Mouse (Mus musculus) CH12.LX (cell line): ENCODE measurements around the gene Nwd2. TPM values are rescaled to one million over a fixed set of nuclear protein-coding genes. Genes with fewer than 3 reads are reported as not detected.

Source experiments
- DNase-seq: peaks from one replicate; pipeline ENCODE4 v3.0.0-alpha.2; 2013; ENCODE audit errors: extremely low read depth
- H3K27ac ChIP-seq: 2 replicates; pipeline ENCODE4 v1.5.1; 2012; ENCODE audit warnings: low read depth, mild to moderate bottlenecking, control low read depth, moderate library complexity; ENCODE audit not compliant: insufficient read depth
- H3K27me3 ChIP-seq: replicated peaks from 2 replicates; pipeline ENCODE3; 2012; ENCODE audit warnings: inconsistent platforms
- H3K36me3 ChIP-seq, 2 experiments: replicated peaks in 1 of 2; 2 replicates each; pipeline versions ENCODE3 to v1.6.1; 2012; ENCODE audit warnings: inconsistent platforms in 1 of 2, low read length in 1 of 2, mild to moderate bottlenecking in 1 of 2, mixed read lengths in 1 of 2, moderate library complexity in 1 of 2; ENCODE audit not compliant: control insufficient read depth in 1 of 2, insufficient read depth in 1 of 2
- H3K4me1 ChIP-seq, 2 experiments: 2 replicates each; pipeline ENCODE4 v1.6.1; 2012; ENCODE audit warnings: inconsistent platforms in 1 of 2, moderate library complexity in 1 of 2; ENCODE audit not compliant: insufficient read depth in 2 of 2, control insufficient read depth in 1 of 2
- H3K4me2 ChIP-seq: 2 replicates; pipeline ENCODE4 v1.6.1; 2012; ENCODE audit warnings: low read depth, mild to moderate bottlenecking, control low read depth; ENCODE audit not compliant: poor library complexity, insufficient read depth, severe bottlenecking
- H3K4me3 ChIP-seq, 3 experiments: fragments of 150-350 bp in 1 of 3; sonication (generic) in 1 of 3; replicated peaks in 1 of 3; 2 replicates each; pipeline versions ENCODE3 to v1.5.1; 2011 to 2012; ENCODE audit warnings: low read depth in 2 of 3, low read length in 2 of 3, mild to moderate bottlenecking in 2 of 3, moderate library complexity in 2 of 3, control low read depth in 1 of 3, improper control_type of control experiment in 1 of 3, inconsistent platforms in 1 of 3, mixed read lengths in 1 of 3; ENCODE audit not compliant: poor library complexity in 1 of 3
- H3K79me2 ChIP-seq: replicated peaks from 2 replicates; pipeline ENCODE4 v1.6.1; 2012; ENCODE audit warnings: mild to moderate bottlenecking, moderate library complexity; ENCODE audit not compliant: control insufficient read depth, poor library complexity, insufficient read depth, severe bottlenecking; ENCODE audit errors: extremely low read depth
- H3K9ac ChIP-seq: 2 replicates; pipeline ENCODE4 v1.6.1; 2012; ENCODE audit warnings: low read depth, mild to moderate bottlenecking, control low read depth, moderate library complexity; ENCODE audit not compliant: insufficient read depth
- H3K9me3 ChIP-seq: replicated peaks from 2 replicates; pipeline ENCODE3; 2012; ENCODE audit warnings: low read length, inconsistent platforms, mixed read lengths
- CHD1 ChIP-seq: IDR thresholded peaks from 2 replicates; pipeline ENCODE4 v1.6.1; 2012; ENCODE audit warnings: low read depth, low read length, improper control_type of control experiment, inconsistent platforms
- CTCF ChIP-seq, 2 experiments: IDR thresholded peaks in 1 of 2; conservative IDR thresholded peaks in 1 of 2; 2 replicates each; pipeline ENCODE4 v1.5.1; 2011 to 2012; ENCODE audit warnings: low read depth in 2 of 2, low read length in 2 of 2, improper control_type of control experiment in 1 of 2, inconsistent platforms in 1 of 2, mild to moderate bottlenecking in 1 of 2, moderate library complexity in 1 of 2
- E2F4 ChIP-seq: IDR thresholded peaks from 2 replicates; pipeline ENCODE4 v1.6.1; 2011; ENCODE audit warnings: low read depth, low read length, improper control_type of control experiment; ENCODE audit not compliant: insufficient replicate concordance
- ELF1 ChIP-seq: IDR thresholded peaks from 2 replicates; pipeline ENCODE4 v1.6.1; 2014; ENCODE audit warnings: low read depth, mild to moderate bottlenecking, inconsistent platforms, low read length, improper control_type of control experiment
- EP300 ChIP-seq: IDR thresholded peaks from 2 replicates; pipeline ENCODE4 v1.6.1; 2011; ENCODE audit warnings: low read length, improper control_type of control experiment
- GABPA ChIP-seq: IDR thresholded peaks from 2 replicates; pipeline ENCODE4 v1.6.1; 2012; ENCODE audit warnings: low read depth, low read length, improper control_type of control experiment, inconsistent platforms; ENCODE audit not compliant: insufficient replicate concordance
- HCFC1 ChIP-seq: IDR thresholded peaks from 2 replicates; pipeline ENCODE4 v1.6.1; 2012; ENCODE audit warnings: low read depth, mild to moderate bottlenecking, inconsistent platforms, low read length, improper control_type of control experiment
- IRF4 ChIP-seq: IDR thresholded peaks from 2 replicates; pipeline ENCODE4 v1.6.1; 2014; ENCODE audit warnings: low read depth, mild to moderate bottlenecking, inconsistent platforms, low read length, improper control_type of control experiment
- JUN ChIP-seq: IDR thresholded peaks from 2 replicates; pipeline ENCODE4 v1.6.1; 2011; ENCODE audit warnings: low read depth, mild to moderate bottlenecking, low read length, improper control_type of control experiment, moderate library complexity; ENCODE audit not compliant: insufficient read depth
- JUND ChIP-seq: conservative IDR thresholded peaks from 2 replicates; pipeline ENCODE4 v1.6.1; 2011; ENCODE audit warnings: low read depth, low read length, improper control_type of control experiment
- MAX ChIP-seq: IDR thresholded peaks from 2 replicates; pipeline ENCODE4 v1.6.1; 2011; ENCODE audit warnings: low read length, improper control_type of control experiment
- MEF2A ChIP-seq: IDR thresholded peaks from 2 replicates; pipeline ENCODE4 v1.6.1; 2014; ENCODE audit warnings: low read depth, mild to moderate bottlenecking, inconsistent platforms, low read length, improper control_type of control experiment, borderline replicate concordance
- MXI1 ChIP-seq: IDR thresholded peaks from 2 replicates; pipeline ENCODE4 v1.6.1; 2011; ENCODE audit warnings: mild to moderate bottlenecking, low read depth, low read length, improper control_type of control experiment
- MYC ChIP-seq: IDR thresholded peaks from 2 replicates; pipeline ENCODE4 v1.6.1; 2011; ENCODE audit warnings: low read depth, mild to moderate bottlenecking, improper control_type of control experiment, low read length
- PAX5 ChIP-seq: IDR thresholded peaks from 2 replicates; pipeline ENCODE4 v1.6.1; 2012; ENCODE audit warnings: low read length, inconsistent platforms, mixed read lengths
- POLR2AphosphoS2 ChIP-seq: IDR thresholded peaks from 2 replicates; pipeline ENCODE4 v1.6.1; 2011; ENCODE audit warnings: low read depth, low read length, improper control_type of control experiment
- RAD21 ChIP-seq: IDR thresholded peaks from 2 replicates; pipeline ENCODE4 v1.6.1; 2011; ENCODE audit warnings: low read depth, mild to moderate bottlenecking, low read length, improper control_type of control experiment, moderate library complexity
- RCOR1 ChIP-seq: conservative IDR thresholded peaks from 2 replicates; pipeline ENCODE4 v1.6.1; 2012; ENCODE audit warnings: low read depth, mild to moderate bottlenecking, inconsistent platforms, low read length, improper control_type of control experiment
- SMC3 ChIP-seq: IDR thresholded peaks from 2 replicates; pipeline ENCODE4 v1.6.1; 2011; ENCODE audit warnings: low read depth, low read length, improper control_type of control experiment
- TBP ChIP-seq: conservative IDR thresholded peaks from 2 replicates; pipeline ENCODE4 v1.6.1; 2011; ENCODE audit warnings: low read depth, low read length, improper control_type of control experiment
- TCF12 ChIP-seq: IDR thresholded peaks from 2 replicates; pipeline ENCODE4 v1.6.1; 2014; ENCODE audit warnings: low read depth, mild to moderate bottlenecking, inconsistent platforms, low read length, improper control_type of control experiment
- USF2 ChIP-seq: conservative IDR thresholded peaks from 2 replicates; pipeline ENCODE4 v1.6.1; 2011; ENCODE audit warnings: low read depth, low read length, improper control_type of control experiment
- ZC3H11A ChIP-seq: IDR thresholded peaks from 2 replicates; pipeline ENCODE4 v1.6.1; 2012; ENCODE audit warnings: low read depth, mild to moderate bottlenecking, inconsistent platforms, low read length, improper control_type of control experiment
- ZMIZ1 ChIP-seq: IDR thresholded peaks from 2 replicates; pipeline ENCODE4 v1.6.1; 2012; ENCODE audit warnings: low read depth, mild to moderate bottlenecking, inconsistent platforms, low read length, improper control_type of control experiment
- ZNF384 ChIP-seq: IDR thresholded peaks from 2 replicates; pipeline ENCODE4 v1.6.1; 2012; ENCODE audit warnings: low read depth, low read length, improper control_type of control experiment, inconsistent platforms
- dilution Hi-C: fragments of 300-500 bp; cut with MboI; formaldehyde crosslinking; loops from 2 replicates; pipeline ENCODE4 v1.14.3; 2020; ENCODE audit warnings: low sequenced_read_pairs; ENCODE audit not compliant: extremely low pct_unique_long_range_greater_than_20kb, extremely low pct_ligation_motif_present
- in situ Hi-C: fragments of 300-500 bp; cut with MboI; formaldehyde crosslinking; loops from 3 replicates; pipeline ENCODE4 v1.14.3; 2019; ENCODE audit warnings: low sequenced_read_pairs, low pct_ligation_motif_present, low pct_unique_long_range_greater_than_20kb, mixed read lengths
- polyA plus RNA-seq: library from polyadenylated mRNA; unstranded; fragments of >175 nt; gene quantifications from 2 replicates; pipeline ENCODE4 v1.2.1, GENCODE M21; 2012; ENCODE audit warnings: low read depth; ENCODE audit not compliant: insufficient read length
- total RNA-seq, 2 experiments: library from RNA; depleted of rRNA; stranded (reverse); fragments of 300-350 nt in 1 of 2; fragments of >200 nt in 1 of 2; gene quantifications; 2 replicates each; pipeline ENCODE4 v1.2.3; 2012 to 2014

Gene Nwd2
- total and polyA plus RNA-seq, 3 experiments, result not detected

- Histone ChIP-seq H3K9me3 (no peaks in the 10 kb centered on the region), H3K4me1 (peaks cover 0 to 7% of the 10 kb centered on the region in 2 experiments; a peak in 1 of 4 replicates), H3K79me2 (no peaks in the 10 kb centered on the region), H3K27me3 (no peaks in the 10 kb centered on the region), H3K4me2 (no peak overlapping the region), H3K4me3 (no peak overlapping the region), H3K9ac (no peak overlapping the region), H3K27ac (no peak overlapping the region), H3K36me3 (no peaks in the 10 kb centered on the region)
- dilution Hi-C loops, result no loop called here
- no peak for TF ChIP-seq MAX
- in situ Hi-C loops, result no loop called here
- DNase-seq, result no peak
Observed at GRCm38 (mm10) chr5:63748299-63748698, 99.4 kb downstream of the Nwd2 start.

- Histone ChIP-seq H3K9me3 (no peaks in the 10 kb centered on the region), H3K4me3 (no peak overlapping the region), H3K79me2 (no peaks in the 10 kb centered on the region), H3K27me3 (no peaks in the 10 kb centered on the region), H3K9ac (no peak overlapping the region), H3K4me2 (no peak overlapping the region), H3K4me1 (peaks cover 0 to 7% of the 10 kb centered on the region in 2 experiments; a peak in 1 of 4 replicates), H3K27ac (no peak overlapping the region), H3K36me3 (no peaks in the 10 kb centered on the region)
- no peak for DNase-seq
- in situ Hi-C loops, result no loop called here
- no peak for TF ChIP-seq ZMIZ1
- no peak for TF ChIP-seq SMC3
- TF ChIP-seq RAD21, result no peak
- dilution Hi-C loops, result no loop called here
Observed at GRCm38 (mm10) chr5:63748759-63749158, 99.9 kb downstream of the Nwd2 start.

GRCm38 (mm10) chr5:63755092-63755761 is 106.3 kb downstream of the Nwd2 start:
- Histone ChIP-seq H3K27me3 (no peaks in the 10 kb centered on the region), H3K79me2 (no peaks in the 10 kb centered on the region), H3K27ac (no peak overlapping the region), H3K4me3 (no peak overlapping the region), H3K36me3 (no peaks in the 10 kb centered on the region), H3K9me3 (no peaks in the 10 kb centered on the region), H3K4me2 (peak overlapping the region; percentile 50; the same call in 1 of the 2 replicates), H3K9ac (no peak overlapping the region; the same call in 1 of the 2 replicates), H3K4me1 (peaks cover 0 to 13% of the 10 kb centered on the region in 2 experiments; a peak in 2 of 4 replicates)
- dilution Hi-C loops, result no loop called here
- peak; percentile 62 for DNase-seq
- in situ Hi-C loops, result no loop called here
- TF ChIP-seq EP300 (no peak), MXI1 (no peak), E2F4 (no peak), MAX (no peak), MYC (no peak), IRF4 (0 out of 2 replicates have a peak, but pooled peaks have one; percentile 11), USF2 (no peak), MEF2A (no peak), TBP (no peak), SMC3 (peak; percentile 31; the same call in 1 of the 2 replicates), JUN (no peak), ZNF384 (no peak), JUND (no peak), ZC3H11A (no peak), GABPA (no peak), POLR2AphosphoS2 (no peak), RAD21 (peak; percentile 35), HCFC1 (no peak), RCOR1 (no peak), TCF12 (no peak), CTCF (conservative IDR thresholded peaks at IDR 0.05 in 1 of 2, IDR thresholded peaks at IDR 0.05 in 1 of 2; ENCODE audit: low read depth in 2 of 2, low read length in 2 of 2) (peak in 1 of 2 experiments; percentile 57; a peak in 2 of 4 replicates), ELF1 (no peak), PAX5 (no peak), CHD1 (no peak)
